Mouse (Mus musculus): Measurements from ENCODE around the gene Cnksr3. TPM values are rescaled to one million over a fixed set of nuclear protein-coding genes. Genes with fewer than 3 reads are reported as not detected.

Gene Cnksr3
- polyA plus RNA-seq, 1 experiment, result 11.4 TPM

- Histone ChIP-seq H3K27me3 (ENCODE audit: control insufficient read depth, insufficient read depth, insufficient read length) (no peaks in the 10 kb centered on the region), H3K79me2 (ENCODE audit: control insufficient read depth, insufficient read depth) (no peaks in the 10 kb centered on the region), H3ac (ENCODE audit: control insufficient read depth, insufficient read length) (no peak overlapping the region), H3K4me2 (ENCODE audit: low read depth) (no peak overlapping the region), H3K4me3 (no peak overlapping the region), H3K36me3 (ENCODE audit: control insufficient read depth, insufficient read depth) (no peaks in the 10 kb centered on the region)
- TF ChIP-seq POLR2AphosphoS2 (IDR thresholded peaks at IDR 0.05; ENCODE audit: insufficient read length, low read depth) (no peak), SRF (IDR thresholded peaks at IDR 0.05; ENCODE audit: control insufficient read depth, insufficient read length, low read depth) (no peak), MYOG (IDR thresholded peaks at IDR 0.05; ENCODE audit: control insufficient read depth in 1 of 3, insufficient read depth in 1 of 3, insufficient read length in 2 of 3, low read depth in 2 of 3) (no peak), MYOD1 (IDR thresholded peaks at IDR 0.05; ENCODE audit: control insufficient read depth in 1 of 3, insufficient read length in 2 of 3, low read depth in 2 of 3) (no peak), MAX (IDR thresholded peaks at IDR 0.05; ENCODE audit: low read depth) (no peak), TCF3 (IDR thresholded peaks at IDR 0.05; ENCODE audit: insufficient read length, low read depth) (no peak), E2F4 (IDR thresholded peaks at IDR 0.05; ENCODE audit: insufficient read depth) (no peak), REST (IDR thresholded peaks at IDR 0.05; ENCODE audit: insufficient read depth, insufficient read length) (no peak), USF1 (IDR thresholded peaks at IDR 0.05; ENCODE audit: low read depth) (no peak), CEBPB (IDR thresholded peaks at IDR 0.05; ENCODE audit: insufficient read depth, poor library complexity, severe bottlenecking) (no peak), TCF12 (IDR thresholded peaks at IDR 0.05; ENCODE audit: insufficient read depth, poor library complexity, severe bottlenecking) (no peak), POLR2A (IDR thresholded peaks at IDR 0.05; ENCODE audit: insufficient read length, low read depth) (no peak)
Measured at GRCm38 (mm10) chr10:7234601-7235000, 22.6 kb upstream of the Cnksr3 start.

- Histone ChIP-seq H3K27me3 (ENCODE audit: control insufficient read depth, insufficient read depth, insufficient read length) (no peaks in the 10 kb centered on the region), H3ac (ENCODE audit: control insufficient read depth, insufficient read length) (no peak overlapping the region), H3K79me2 (ENCODE audit: control insufficient read depth, insufficient read depth) (no peaks in the 10 kb centered on the region), H3K36me3 (ENCODE audit: control insufficient read depth, insufficient read depth) (no peaks in the 10 kb centered on the region), H3K4me2 (ENCODE audit: low read depth) (no peak overlapping the region), H3K4me3 (no peak overlapping the region)
- TF ChIP-seq MYOD1 (IDR thresholded peaks at IDR 0.05; ENCODE audit: control insufficient read depth in 1 of 3, insufficient read length in 2 of 3, low read depth in 2 of 3), result no peak
- TF ChIP-seq USF1 (IDR thresholded peaks at IDR 0.05; ENCODE audit: low read depth), result no peak
- no peak for TF ChIP-seq POLR2A (IDR thresholded peaks at IDR 0.05; ENCODE audit: insufficient read length, low read depth)
- no peak for TF ChIP-seq E2F4 (IDR thresholded peaks at IDR 0.05; ENCODE audit: insufficient read depth)
- TF ChIP-seq CEBPB (IDR thresholded peaks at IDR 0.05; ENCODE audit: insufficient read depth, poor library complexity, severe bottlenecking), result no peak
- no peak for TF ChIP-seq REST (IDR thresholded peaks at IDR 0.05; ENCODE audit: insufficient read depth, insufficient read length)
- no peak for TF ChIP-seq MAX (IDR thresholded peaks at IDR 0.05; ENCODE audit: low read depth)
- TF ChIP-seq POLR2AphosphoS2 (IDR thresholded peaks at IDR 0.05; ENCODE audit: insufficient read length, low read depth), result no peak
- no peak for TF ChIP-seq TCF12 (IDR thresholded peaks at IDR 0.05; ENCODE audit: insufficient read depth, poor library complexity, severe bottlenecking)
- no peak for TF ChIP-seq TCF3 (IDR thresholded peaks at IDR 0.05; ENCODE audit: insufficient read length, low read depth)
- no peak for TF ChIP-seq SRF (IDR thresholded peaks at IDR 0.05; ENCODE audit: control insufficient read depth, insufficient read length, low read depth)
Measured at GRCm38 (mm10) chr10:7217551-7218127, 5.6 kb upstream of the Cnksr3 start.

DNA sequence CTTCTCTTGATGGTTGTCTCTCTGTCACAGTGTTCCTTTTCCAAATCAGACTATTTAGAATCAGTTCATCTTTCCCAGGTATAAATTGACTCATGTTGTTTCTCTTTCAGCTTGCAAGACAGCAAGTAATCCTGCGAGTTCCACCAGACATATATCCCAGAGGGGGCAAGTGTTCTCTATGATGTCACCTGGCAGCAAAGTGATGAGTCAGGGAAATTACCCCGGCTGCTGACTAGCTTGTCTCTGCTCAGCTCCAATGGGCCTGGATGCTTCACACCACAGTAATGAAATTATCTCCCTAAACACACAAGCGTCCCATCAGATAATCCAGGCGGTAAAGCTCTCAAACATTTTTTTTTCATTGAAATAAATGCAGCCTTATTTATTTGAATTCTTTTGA, 2.7 kb upstream of the Cnksr3 start:
- Histone ChIP-seq H3ac (ENCODE audit: control insufficient read depth, insufficient read length) (no peak overlapping the region), H3K27me3 (ENCODE audit: control insufficient read depth, insufficient read depth, insufficient read length) (no peaks in the 10 kb centered on the region), H3K79me2 (ENCODE audit: control insufficient read depth, insufficient read depth) (peaks cover 15% of the 10 kb centered on the region), H3K36me3 (ENCODE audit: control insufficient read depth, insufficient read depth) (no peaks in the 10 kb centered on the region), H3K4me3 (no peak overlapping the region), H3K4me2 (ENCODE audit: low read depth) (no peak overlapping the region)
- TF ChIP-seq E2F4 (IDR thresholded peaks at IDR 0.05; ENCODE audit: insufficient read depth) (no peak), MYOD1 (IDR thresholded peaks at IDR 0.05; ENCODE audit: control insufficient read depth in 1 of 3, insufficient read length in 2 of 3, low read depth in 2 of 3) (no peak), CEBPB (IDR thresholded peaks at IDR 0.05; ENCODE audit: insufficient read depth, poor library complexity, severe bottlenecking) (no peak), TCF12 (IDR thresholded peaks at IDR 0.05; ENCODE audit: insufficient read depth, poor library complexity, severe bottlenecking) (no peak)

GRCm38 (mm10) chr10:7213066-7213630, 1.1 kb upstream of the Cnksr3 start:
- Histone ChIP-seq H3K4me2 (ENCODE audit: low read depth) (peak overlapping the region; percentile 96), H3K36me3 (ENCODE audit: control insufficient read depth, insufficient read depth) (no peaks in the 10 kb centered on the region), H3K27me3 (ENCODE audit: control insufficient read depth, insufficient read depth, insufficient read length) (no peaks in the 10 kb centered on the region), H3K4me3 (peak overlapping the region; percentile 91), H3K79me2 (ENCODE audit: control insufficient read depth, insufficient read depth) (peaks cover 31% of the 10 kb centered on the region), H3ac (ENCODE audit: control insufficient read depth, insufficient read length) (no peak overlapping the region)
- TF ChIP-seq MYOG (IDR thresholded peaks at IDR 0.05; ENCODE audit: control insufficient read depth in 1 of 3, insufficient read depth in 1 of 3, insufficient read length in 2 of 3, low read depth in 2 of 3) (no peak), REST (IDR thresholded peaks at IDR 0.05; ENCODE audit: insufficient read depth, insufficient read length) (no peak), E2F4 (IDR thresholded peaks at IDR 0.05; ENCODE audit: insufficient read depth) (no peak), USF1 (IDR thresholded peaks at IDR 0.05; ENCODE audit: low read depth) (no peak), TCF12 (IDR thresholded peaks at IDR 0.05; ENCODE audit: insufficient read depth, poor library complexity, severe bottlenecking) (no peak), CEBPB (IDR thresholded peaks at IDR 0.05; ENCODE audit: insufficient read depth, poor library complexity, severe bottlenecking) (no peak), POLR2AphosphoS2 (IDR thresholded peaks at IDR 0.05; ENCODE audit: insufficient read length, low read depth) (no peak), TCF3 (IDR thresholded peaks at IDR 0.05; ENCODE audit: insufficient read length, low read depth) (no peak), POLR2A (IDR thresholded peaks at IDR 0.05; ENCODE audit: insufficient read length, low read depth) (no peak)

DNA sequence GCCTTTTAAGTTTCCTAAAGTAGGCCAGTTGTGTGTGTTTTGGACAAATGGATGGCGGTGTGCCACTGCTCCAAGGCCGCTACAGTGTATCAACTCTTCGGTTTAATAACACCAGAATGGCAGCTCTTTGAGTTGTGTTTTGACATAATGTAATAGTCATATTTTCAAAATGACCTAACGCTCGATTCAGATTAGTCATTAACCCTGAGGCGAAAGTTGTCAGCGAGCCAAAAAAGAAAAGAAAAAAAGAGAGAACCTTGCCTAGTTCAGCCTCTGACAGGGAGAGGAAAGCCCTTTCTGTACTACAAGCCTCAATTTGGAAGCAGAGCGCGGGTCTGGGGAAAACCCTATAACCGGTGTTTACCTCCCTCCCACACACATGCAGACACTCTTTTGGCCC, 500 bp upstream of the Cnksr3 start:
- H3K4me2 ChIP-seq (ENCODE audit: low read depth), result peak overlapping the region; percentile 96
- H3K79me2 ChIP-seq (ENCODE audit: control insufficient read depth, insufficient read depth), result peaks cover 37% of the 10 kb centered on the region
- no peaks in the 10 kb centered on the region for H3K27me3 ChIP-seq (ENCODE audit: control insufficient read depth, insufficient read depth, insufficient read length)
- peak overlapping the region; percentile 57 for H3ac ChIP-seq (ENCODE audit: control insufficient read depth, insufficient read length)
- peak overlapping the region; percentile 91 for H3K4me3 ChIP-seq
- H3K36me3 ChIP-seq (ENCODE audit: control insufficient read depth, insufficient read depth), result no peaks in the 10 kb centered on the region
- TF ChIP-seq USF1 (IDR thresholded peaks at IDR 0.05; ENCODE audit: low read depth) (no peak), TCF12 (IDR thresholded peaks at IDR 0.05; ENCODE audit: insufficient read depth, poor library complexity, severe bottlenecking) (no peak), MAX (IDR thresholded peaks at IDR 0.05; ENCODE audit: low read depth) (no peak), TCF3 (IDR thresholded peaks at IDR 0.05; ENCODE audit: insufficient read length, low read depth) (no peak), POLR2AphosphoS2 (IDR thresholded peaks at IDR 0.05; ENCODE audit: insufficient read length, low read depth) (no peak), CEBPB (IDR thresholded peaks at IDR 0.05; ENCODE audit: insufficient read depth, poor library complexity, severe bottlenecking) (no peak), POLR2A (IDR thresholded peaks at IDR 0.05; ENCODE audit: insufficient read length, low read depth) (no peak), SRF (IDR thresholded peaks at IDR 0.05; ENCODE audit: control insufficient read depth, insufficient read length, low read depth) (no peak)

Measured in myocyte (in vitro differentiated cells).